Mouse (Mus musculus): ENCODE results near the gene Tulp4. TPM values are rescaled to one million over a fixed set of nuclear protein-coding genes. Genes with fewer than 3 reads are reported as not detected.

Gene Tulp4
- polyA plus RNA-seq, 1 experiment from 2014 or later, result 178 TPM

DNA sequence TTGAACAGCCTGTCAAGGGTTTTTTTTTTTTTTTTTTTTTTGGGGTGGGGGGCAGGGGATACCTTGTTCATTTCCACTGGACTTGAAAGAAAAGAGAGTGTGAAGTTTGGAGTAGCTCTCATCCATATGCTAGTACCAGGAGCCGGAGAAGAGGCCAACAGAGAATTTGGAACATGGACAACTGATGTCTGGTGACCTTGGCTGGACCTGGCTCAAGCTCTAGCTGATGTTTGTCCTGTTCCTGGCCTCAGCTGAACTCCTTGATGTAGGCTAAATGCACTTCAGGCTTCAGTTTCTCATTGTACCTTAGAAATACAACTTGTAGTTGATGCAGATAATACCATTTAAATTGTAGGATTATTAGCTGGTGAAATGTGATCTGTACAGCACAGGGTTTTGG lies 56.5 kb downstream of the Tulp4 start:
- H3K4me3 ChIP-seq (ENCODE audit: low read depth, low read length), result no peak overlapping the region
- no peaks in the 10 kb centered on the region for H3K9me3 ChIP-seq (ENCODE audit: control insufficient read depth, low read length)
- 86% methylated on average over 1 of the region's 1 CpGs for WGBS
- H3K4me1 ChIP-seq (replicated peaks; ENCODE audit: control insufficient read depth, insufficient read depth, low read length), result no peaks in the 10 kb centered on the region
- H3K27me3 ChIP-seq (ENCODE audit: control insufficient read depth, insufficient read depth, low read length), result no peaks in the 10 kb centered on the region
- no peaks in the 10 kb centered on the region for H3K36me3 ChIP-seq (ENCODE audit: control insufficient read depth, insufficient read depth, low read length)
- H3K4me2 ChIP-seq (replicated peaks; ENCODE audit: low read depth, low read length), result no peak overlapping the region
- ATAC-seq (ENCODE audit: low FRiP score) (no peak), DNase-seq (ENCODE audit: low spot score) (no peak)
- H3K9ac ChIP-seq (ENCODE audit: low read depth, low read length), result no peak overlapping the region
- H3K27ac ChIP-seq (ENCODE audit: low read depth, low read length), result no peak overlapping the region

GRCm38 (mm10) chr17:6164911-6165310 lies 58.7 kb downstream of the Tulp4 start:
- WGBS, result 74% methylated on average over 4 of the region's 4 CpGs
- no peaks in the 10 kb centered on the region for H3K36me3 ChIP-seq (ENCODE audit: control insufficient read depth, insufficient read depth, low read length)
- H3K27me3 ChIP-seq (ENCODE audit: control insufficient read depth, insufficient read depth, low read length), result no peaks in the 10 kb centered on the region
- no peak overlapping the region for H3K4me2 ChIP-seq (replicated peaks; ENCODE audit: low read depth, low read length)
- no peak overlapping the region for H3K27ac ChIP-seq (ENCODE audit: low read depth, low read length)
- H3K4me3 ChIP-seq (ENCODE audit: low read depth, low read length), result no peak overlapping the region
- DNase-seq (ENCODE audit: low spot score), result no peak
- no peak overlapping the region for H3K9ac ChIP-seq (ENCODE audit: low read depth, low read length)
- no peak for ATAC-seq (ENCODE audit: low FRiP score)
- no peaks in the 10 kb centered on the region for H3K4me1 ChIP-seq (replicated peaks; ENCODE audit: control insufficient read depth, insufficient read depth, low read length)
- H3K9me3 ChIP-seq (ENCODE audit: control insufficient read depth, low read length), result no peaks in the 10 kb centered on the region

DNA sequence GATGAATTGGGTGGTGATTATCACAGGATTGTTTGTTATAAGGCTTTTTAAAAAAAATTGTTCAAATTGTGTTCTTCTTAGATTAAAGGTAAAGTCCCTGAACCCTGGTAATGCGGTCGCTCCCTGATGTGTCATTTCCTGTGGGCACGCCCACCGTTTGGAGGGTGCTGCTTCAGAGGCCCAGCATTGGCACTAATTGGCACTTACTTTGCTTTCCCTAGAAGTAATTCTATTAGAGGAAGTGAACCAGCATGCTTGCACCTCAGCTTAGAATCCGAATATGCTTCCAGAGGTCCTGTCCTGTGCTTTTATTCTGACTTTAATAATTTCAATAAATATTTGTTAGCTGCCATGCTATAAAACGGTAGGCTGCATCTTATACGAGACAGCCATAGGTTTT lies 66.2 kb downstream of the Tulp4 start:
- DNase-seq (ENCODE audit: low spot score) (no peak), ATAC-seq (ENCODE audit: low FRiP score) (no peak)
- no peaks in the 10 kb centered on the region for H3K27me3 ChIP-seq (ENCODE audit: control insufficient read depth, insufficient read depth, low read length)
- no peak overlapping the region for H3K27ac ChIP-seq (ENCODE audit: low read depth, low read length)
- no peaks in the 10 kb centered on the region for H3K9me3 ChIP-seq (ENCODE audit: control insufficient read depth, low read length)
- H3K9ac ChIP-seq (ENCODE audit: low read depth, low read length), result no peak overlapping the region
- no peak overlapping the region for H3K4me2 ChIP-seq (replicated peaks; ENCODE audit: low read depth, low read length)
- 86% methylated on average over 7 of the region's 7 CpGs for WGBS
- H3K36me3 ChIP-seq (ENCODE audit: control insufficient read depth, insufficient read depth, low read length), result 0 out of 2 replicates have a peak, but pooled peaks cover 3% of the 10 kb centered on the region
- H3K4me1 ChIP-seq (replicated peaks; ENCODE audit: control insufficient read depth, insufficient read depth, low read length), result no peaks in the 10 kb centered on the region
- no peak overlapping the region for H3K4me3 ChIP-seq (ENCODE audit: low read depth, low read length)

- Histone ChIP-seq H3K9ac (ENCODE audit: low read depth, low read length) (no peak overlapping the region), H3K4me1 (replicated peaks; ENCODE audit: control insufficient read depth, insufficient read depth, low read length) (no peaks in the 10 kb centered on the region), H3K27me3 (ENCODE audit: control insufficient read depth, insufficient read depth, low read length) (no peaks in the 10 kb centered on the region), H3K4me3 (ENCODE audit: low read depth, low read length) (no peak overlapping the region), H3K27ac (ENCODE audit: low read depth, low read length) (no peak overlapping the region), H3K9me3 (ENCODE audit: control insufficient read depth, low read length) (no peaks in the 10 kb centered on the region), H3K36me3 (ENCODE audit: control insufficient read depth, insufficient read depth, low read length) (0 out of 2 replicates have a peak, but pooled peaks cover 3% of the 10 kb centered on the region), H3K4me2 (replicated peaks; ENCODE audit: low read depth, low read length) (no peak overlapping the region)
- no peak for ATAC-seq (ENCODE audit: low FRiP score)
- 89% methylated on average over 5 of the region's 5 CpGs for WGBS
- DNase-seq (ENCODE audit: low spot score), result no peak
Measured at GRCm38 (mm10) chr17:6172926-6173690, 66.9 kb downstream of the Tulp4 start.

- ATAC-seq (ENCODE audit: low FRiP score), result no peak
- Histone ChIP-seq H3K36me3 (ENCODE audit: control insufficient read depth, insufficient read depth, low read length) (0 out of 2 replicates have a peak, but pooled peaks cover 3% of the 10 kb centered on the region), H3K9ac (ENCODE audit: low read depth, low read length) (no peak overlapping the region), H3K4me3 (ENCODE audit: low read depth, low read length) (no peak overlapping the region), H3K9me3 (ENCODE audit: control insufficient read depth, low read length) (no peaks in the 10 kb centered on the region), H3K27ac (ENCODE audit: low read depth, low read length) (no peak overlapping the region), H3K4me2 (replicated peaks; ENCODE audit: low read depth, low read length) (no peak overlapping the region), H3K27me3 (ENCODE audit: control insufficient read depth, insufficient read depth, low read length) (no peaks in the 10 kb centered on the region), H3K4me1 (replicated peaks; ENCODE audit: control insufficient read depth, insufficient read depth, low read length) (no peaks in the 10 kb centered on the region)
- DNase-seq (ENCODE audit: low spot score), result no peak
- whole genome bisulfite sequencing, result 83% methylated on average over 1 of the region's 1 CpGs
Measured at GRCm38 (mm10) chr17:6174574-6174973, 68.3 kb downstream of the Tulp4 start.

- Histone ChIP-seq H3K36me3 (ENCODE audit: control insufficient read depth, insufficient read depth, low read length) (0 out of 2 replicates have a peak, but pooled peaks cover 5% of the 10 kb centered on the region), H3K4me3 (ENCODE audit: low read depth, low read length) (no peak overlapping the region), H3K9me3 (ENCODE audit: control insufficient read depth, low read length) (no peaks in the 10 kb centered on the region), H3K4me2 (replicated peaks; ENCODE audit: low read depth, low read length) (no peak overlapping the region), H3K4me1 (replicated peaks; ENCODE audit: control insufficient read depth, insufficient read depth, low read length) (no peaks in the 10 kb centered on the region), H3K27ac (ENCODE audit: low read depth, low read length) (no peak overlapping the region; the same call in 1 of the 2 replicates), H3K9ac (ENCODE audit: low read depth, low read length) (no peak overlapping the region), H3K27me3 (ENCODE audit: control insufficient read depth, insufficient read depth, low read length) (no peaks in the 10 kb centered on the region)
- WGBS, result 87% methylated on average over 6 of the region's 6 CpGs
- ATAC-seq (ENCODE audit: low FRiP score) (no peak), DNase-seq (ENCODE audit: low spot score) (no peak)
Measured at GRCm38 (mm10) chr17:6178564-6179267, 72.5 kb downstream of the Tulp4 start.

- Histone ChIP-seq H3K4me1 (replicated peaks; ENCODE audit: control insufficient read depth, insufficient read depth, low read length) (no peaks in the 10 kb centered on the region), H3K36me3 (ENCODE audit: control insufficient read depth, insufficient read depth, low read length) (0 out of 2 replicates have a peak, but pooled peaks cover 5% of the 10 kb centered on the region), H3K27me3 (ENCODE audit: control insufficient read depth, insufficient read depth, low read length) (no peaks in the 10 kb centered on the region), H3K4me2 (replicated peaks; ENCODE audit: low read depth, low read length) (no peak overlapping the region), H3K9me3 (ENCODE audit: control insufficient read depth, low read length) (no peaks in the 10 kb centered on the region), H3K4me3 (ENCODE audit: low read depth, low read length) (no peak overlapping the region), H3K9ac (ENCODE audit: low read depth, low read length) (no peak overlapping the region), H3K27ac (ENCODE audit: low read depth, low read length) (no peak overlapping the region)
- WGBS, result 29% methylated on average over 4 of the region's 4 CpGs
- DNase-seq (ENCODE audit: low spot score) (peak; percentile 6), ATAC-seq (ENCODE audit: low FRiP score) (no peak)
Measured at GRCm38 (mm10) chr17:6179389-6179788, 73.2 kb downstream of the Tulp4 start.

GRCm38 (mm10) chr17:6180421-6180820 lies 74.2 kb downstream of the Tulp4 start:
- Histone ChIP-seq H3K27me3 (ENCODE audit: control insufficient read depth, insufficient read depth, low read length) (no peaks in the 10 kb centered on the region), H3K4me1 (replicated peaks; ENCODE audit: control insufficient read depth, insufficient read depth, low read length) (no peaks in the 10 kb centered on the region), H3K9ac (ENCODE audit: low read depth, low read length) (no peak overlapping the region), H3K27ac (ENCODE audit: low read depth, low read length) (no peak overlapping the region), H3K36me3 (ENCODE audit: control insufficient read depth, insufficient read depth, low read length) (0 out of 2 replicates have a peak, but pooled peaks cover 5% of the 10 kb centered on the region), H3K9me3 (ENCODE audit: control insufficient read depth, low read length) (no peaks in the 10 kb centered on the region), H3K4me3 (ENCODE audit: low read depth, low read length) (no peak overlapping the region), H3K4me2 (replicated peaks; ENCODE audit: low read depth, low read length) (no peak overlapping the region)
- no peak for ATAC-seq (ENCODE audit: low FRiP score)
- WGBS, result 68% methylated on average over 3 of the region's 3 CpGs
- no peak for DNase-seq (ENCODE audit: low spot score)
